Mouse (Mus musculus): Measurements from ENCODE around the gene Spin2-ps6. TPM values are rescaled to one million over a fixed set of nuclear protein-coding genes. Genes with fewer than 3 reads are reported as not detected.
"Not testable (repeated sequence)": the region's sequence is repeated elsewhere in the genome, so short reads cannot be mapped to it uniquely, and the experiment has no call there.

Gene Spin2-ps6
- polyA plus RNA-seq (2012; rRNA removed) = not detected in 2 replicates
- not detected in 2 replicates for polyA plus RNA-seq (2014; fragmentation: Nextera tagmentation; extraction: Ambion mirVana)

DNA sequence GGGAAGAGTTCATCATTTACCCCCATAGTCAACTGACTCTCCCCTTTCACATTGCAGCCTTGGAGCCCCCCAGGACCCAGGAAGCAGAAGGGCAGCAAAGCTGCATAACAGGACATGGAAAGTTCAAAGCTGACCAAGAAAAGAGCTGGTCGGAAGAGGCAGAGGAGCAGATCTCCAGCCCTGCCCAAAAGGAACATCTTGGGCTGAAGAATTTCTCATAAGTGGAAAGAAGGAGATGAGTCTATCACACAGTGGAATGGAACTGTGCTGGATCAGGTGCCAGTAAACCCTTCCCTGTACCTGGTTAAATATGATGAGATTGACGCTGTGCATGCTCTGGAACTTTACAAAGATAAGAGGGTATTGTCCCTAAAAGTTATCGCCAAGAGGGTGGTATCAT, at the start of gene Spin2-ps6:
Gene Spin2-ps6, plus strand, starts transcription at position 301 of the 400 bp plus-strand sequence.
- H3K4me2 ChIP-seq (replicated peaks; ENCODE audit: low read depth, low read length, severe bottlenecking); H3K27ac ChIP-seq (replicated peaks; ENCODE audit: low read depth, low read length); H3K9ac ChIP-seq (ENCODE audit: low read depth, low read length, severe bottlenecking); H3K4me3 ChIP-seq (replicated peaks; ENCODE audit: low read length); H3K4me1 ChIP-seq (ENCODE audit: control insufficient read depth, insufficient read depth, low read length); DNase-seq (ENCODE audit: low spot score); H3K36me3 ChIP-seq (ENCODE audit: control insufficient read depth, insufficient read depth, low read length); H3K9me3 ChIP-seq (ENCODE audit: control insufficient read depth, low read length); ATAC-seq (ENCODE audit: low FRiP score, low read depth); H3K27me3 ChIP-seq (ENCODE audit: control insufficient read depth, insufficient read depth, low read length): not testable (repeated sequence)
- WGBS = 71% methylated on average over 1 of the region's 3 CpGs

Other genes starting within 250 kb of the Spin2-ps6 start
- gene Btbd35f12, start 78.5 kb downstream of the Spin2-ps6 start, polyA plus RNA-seq (2012; rRNA removed) = not detected in 2 replicates
- not detected in 2 replicates for gene Btbd35f12, start 78.5 kb downstream of the Spin2-ps6 start, polyA plus RNA-seq (2014; fragmentation: Nextera tagmentation; extraction: Ambion mirVana)

Measured in limb, embryonic 14.5 days (tissue).